Mouse (Mus musculus): ENCODE measurements around the gene Xdh. TPM values are rescaled to one million over a fixed set of nuclear protein-coding genes. Genes with fewer than 3 reads are reported as not detected.
"Not testable (repeated sequence)": the region's sequence is repeated elsewhere in the genome, so short reads cannot be mapped to it uniquely, and the experiment has no call there.

The Xdh gene
- total RNA-seq, 2 experiments from 2014 or later = 26.5 to 62.8 TPM

GRCm38 (mm10) chr17:73886071-73886785, 63.8 kb downstream of the Xdh start:
- ATAC-seq (replicated peaks; ENCODE audit: poor library complexity, severe bottlenecking) = no peak

GRCm38 (mm10) chr17:73883332-73883731, 66.7 kb downstream of the Xdh start:
- ATAC-seq (replicated peaks; ENCODE audit: poor library complexity, severe bottlenecking) = peak; percentile 83

- ATAC-seq (replicated peaks; ENCODE audit: poor library complexity, severe bottlenecking) = peak; percentile 79
Measured at GRCm38 (mm10) chr17:73882194-73882593, 67.8 kb downstream of the Xdh start.

GRCm38 (mm10) chr17:73881295-73881694, 68.7 kb downstream of the Xdh start:
- no peak for ATAC-seq (replicated peaks; ENCODE audit: poor library complexity, severe bottlenecking)

- no peak for ATAC-seq (replicated peaks; ENCODE audit: poor library complexity, severe bottlenecking)
Measured at GRCm38 (mm10) chr17:73880286-73880685, 69.7 kb downstream of the Xdh start.

GRCm38 (mm10) chr17:73879262-73879916, 70.6 kb downstream of the Xdh start:
- no peak for ATAC-seq (replicated peaks; ENCODE audit: poor library complexity, severe bottlenecking)

- ATAC-seq (replicated peaks; ENCODE audit: poor library complexity, severe bottlenecking) = peak; percentile 36
Measured at GRCm38 (mm10) chr17:73875674-73876073, 74.3 kb downstream of the Xdh start.

- ATAC-seq (replicated peaks; ENCODE audit: poor library complexity, severe bottlenecking) = peak; percentile 36; the same call in 1 of the 2 replicates
Measured at GRCm38 (mm10) chr17:73875268-73875667, 74.7 kb downstream of the Xdh start.

- ATAC-seq (replicated peaks; ENCODE audit: poor library complexity, severe bottlenecking) = peak; percentile 56
Measured at GRCm38 (mm10) chr17:73870956-73871605, 78.9 kb downstream of the Xdh start.

- 0 out of 2 replicates have a peak, but pooled peaks have one; percentile 8 for ATAC-seq (replicated peaks; ENCODE audit: poor library complexity, severe bottlenecking)
Measured at GRCm38 (mm10) chr17:73869008-73869685, 80.8 kb downstream of the Xdh start.

GRCm38 (mm10) chr17:73853717-73854116, 96.3 kb downstream of the Xdh start:
- ATAC-seq (replicated peaks; ENCODE audit: poor library complexity, severe bottlenecking) = no peak

GRCm38 (mm10) chr17:73853041-73853440, 97.0 kb downstream of the Xdh start:
- no peak for ATAC-seq (replicated peaks; ENCODE audit: poor library complexity, severe bottlenecking)

GRCm38 (mm10) chr17:73847399-73847798, 102.6 kb downstream of the Xdh start:
- no peak for ATAC-seq (replicated peaks; ENCODE audit: poor library complexity, severe bottlenecking)

- ATAC-seq (replicated peaks; ENCODE audit: poor library complexity, severe bottlenecking) = no peak
Measured at GRCm38 (mm10) chr17:73845632-73846031, 104.4 kb downstream of the Xdh start.

GRCm38 (mm10) chr17:73842963-73843362, 107.0 kb downstream of the Xdh start:
- no peak for ATAC-seq (replicated peaks; ENCODE audit: poor library complexity, severe bottlenecking)

- ATAC-seq (replicated peaks; ENCODE audit: poor library complexity, severe bottlenecking) = not testable (repeated sequence)
Measured at GRCm38 (mm10) chr17:73839876-73840275, 110.1 kb downstream of the Xdh start.

- ATAC-seq (replicated peaks; ENCODE audit: poor library complexity, severe bottlenecking) = no peak
Measured at GRCm38 (mm10) chr17:73839086-73839835, 110.7 kb downstream of the Xdh start.

GRCm38 (mm10) chr17:73837244-73837643, 112.8 kb downstream of the Xdh start:
- ATAC-seq (replicated peaks; ENCODE audit: poor library complexity, severe bottlenecking) = no peak

- no peak for ATAC-seq (replicated peaks; ENCODE audit: poor library complexity, severe bottlenecking)
Measured at GRCm38 (mm10) chr17:73836601-73837000, 113.4 kb downstream of the Xdh start.

All from granulocyte monocyte progenitor cell, adult 5-6 weeks (primary cell).